Mouse (Mus musculus) left cerebral cortex, adult 8-10 months (tissue): ENCODE data around the gene Kctd19. TPM values are rescaled to one million over a fixed set of nuclear protein-coding genes. Genes with fewer than 3 reads are reported as not detected.

Experiments used
- DNase-seq, 2 experiments: peaks; one replicate each; pipeline ENCODE4 v3.0.0; 2022; ENCODE audit warnings: low spot score in 2 of 2
- total RNA-seq, 4 experiments: library from RNA; stranded (reverse); gene quantifications; 2 replicates each; pipeline ENCODE4 v1.2.4; 2022

The Kctd19 gene
- total RNA-seq, 4 experiments from 2014 or later: not detected

GRCm38 (mm10) chr8:105361751-105362702 is 51.3 kb downstream of the Kctd19 start:
- DNase-seq: no peak

DNA sequence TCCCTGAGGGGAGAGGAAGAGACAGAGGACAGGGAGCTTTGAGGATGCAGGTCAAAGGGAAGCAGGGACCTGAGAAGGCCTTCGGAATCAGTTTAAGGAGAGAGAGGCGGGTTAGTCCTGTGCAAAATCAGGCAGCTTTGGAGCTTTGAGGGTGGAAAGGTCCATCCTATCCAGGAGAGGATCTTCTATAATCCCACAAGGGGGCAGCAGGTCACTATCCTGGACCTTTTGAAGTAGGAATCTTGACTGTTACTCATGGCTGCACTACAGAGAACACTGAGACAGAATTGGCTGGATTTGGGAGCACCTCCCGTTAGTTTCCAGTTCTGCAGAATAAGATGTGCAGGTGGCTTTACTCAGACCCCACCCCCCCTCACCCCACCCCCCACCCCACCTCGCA is 53.7 kb downstream of the Kctd19 start:
- no peak for DNase-seq

DNA sequence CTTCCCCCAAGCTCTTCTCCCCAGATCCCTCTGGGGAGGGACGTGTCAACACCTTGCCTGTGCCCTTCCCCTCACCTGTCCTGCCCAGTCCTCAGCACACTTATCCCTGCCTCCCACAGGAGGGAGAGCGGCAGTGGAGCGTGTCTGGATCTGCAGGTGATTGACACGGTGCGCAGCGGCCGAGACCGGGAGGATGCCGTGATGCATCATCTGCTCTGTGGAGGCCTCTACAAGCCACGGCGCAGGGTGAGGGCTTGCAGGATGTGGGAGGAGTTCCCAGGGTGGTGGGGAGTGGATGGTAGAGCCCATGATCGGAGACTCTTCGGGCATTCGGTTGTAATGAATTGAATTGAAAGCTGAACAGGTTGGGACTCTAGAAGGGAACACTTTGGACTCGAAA is 54.1 kb downstream of the Kctd19 start:
- no peak for DNase-seq

- DNase-seq: no peak
Observed at GRCm38 (mm10) chr8:105356681-105357080, 56.6 kb downstream of the Kctd19 start.

DNA sequence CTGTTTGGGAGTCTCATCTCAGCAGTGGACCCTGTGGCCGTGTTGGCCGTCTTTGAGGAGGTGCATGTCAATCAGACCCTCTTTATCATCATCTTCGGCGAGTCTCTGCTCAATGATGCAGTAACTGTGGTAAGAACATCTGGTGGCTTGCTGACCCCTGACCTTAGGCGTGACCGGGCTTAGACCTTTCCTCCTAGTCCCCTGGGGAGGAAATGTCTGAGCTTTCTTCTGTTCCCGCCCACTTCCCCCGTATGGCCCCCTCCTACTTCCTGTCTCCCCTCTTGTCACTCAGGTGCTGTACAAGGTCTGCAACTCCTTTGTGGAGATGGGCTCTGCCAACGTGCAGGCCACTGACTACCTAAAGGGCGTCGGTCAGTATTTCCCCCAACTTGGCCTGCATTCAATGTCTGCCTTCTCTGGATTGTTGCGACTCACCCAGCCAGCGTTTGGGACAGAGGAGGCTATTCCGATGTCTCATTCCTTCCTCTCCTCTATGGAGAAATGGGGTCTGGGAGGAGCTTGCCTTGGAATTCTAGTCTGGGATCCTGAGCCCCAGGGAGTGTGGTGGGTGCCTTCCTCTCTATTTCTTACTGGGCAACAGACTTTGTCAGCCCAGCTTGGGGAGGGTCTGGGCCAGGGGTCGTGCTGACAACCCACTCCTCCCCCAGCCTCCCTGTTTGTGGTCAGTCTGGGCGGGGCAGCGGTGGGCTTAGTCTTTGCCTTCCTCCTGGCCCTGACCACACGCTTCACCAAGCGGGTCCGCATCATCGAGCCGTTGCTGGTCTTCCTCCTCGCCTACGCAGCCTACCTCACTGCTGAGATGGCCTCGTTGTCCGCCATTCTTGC is 57.9 kb downstream of the Kctd19 start:
- no peak for DNase-seq

GRCm38 (mm10) chr8:105354549-105354948 is 58.8 kb downstream of the Kctd19 start:
- DNase-seq: no peak

DNA sequence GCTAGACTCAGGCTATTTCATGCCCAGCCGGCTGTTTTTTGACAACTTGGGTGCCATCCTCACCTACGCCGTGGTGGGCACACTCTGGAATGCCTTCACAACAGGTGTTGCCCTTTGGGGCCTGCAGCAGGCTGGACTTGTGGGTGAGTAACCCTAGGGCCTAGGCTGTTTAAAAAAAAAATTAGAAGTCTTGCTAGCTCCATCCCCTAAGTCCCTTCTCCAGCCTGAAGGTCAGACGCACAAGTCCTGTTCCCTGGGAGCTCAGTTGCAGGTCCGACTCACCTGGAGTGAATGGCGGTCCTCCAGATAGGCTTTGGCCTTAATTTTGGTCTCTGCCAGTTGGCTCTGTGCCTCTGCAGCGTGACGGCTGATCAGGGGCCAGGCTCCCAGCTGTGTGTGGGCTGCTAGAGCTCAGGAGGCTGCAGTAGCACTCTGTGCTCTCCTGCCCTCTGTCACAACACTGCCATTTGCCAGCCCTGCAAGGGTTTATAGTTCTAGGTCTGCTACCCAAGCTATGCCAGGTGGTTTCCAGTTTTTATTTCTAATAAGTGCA is 59.6 kb downstream of the Kctd19 start:
- DNase-seq: no peak

- no peak for DNase-seq
Observed at GRCm38 (mm10) chr8:105350186-105350585, 63.1 kb downstream of the Kctd19 start.

GRCm38 (mm10) chr8:105349096-105349771 is 64.1 kb downstream of the Kctd19 start:
- no peak for DNase-seq

DNA sequence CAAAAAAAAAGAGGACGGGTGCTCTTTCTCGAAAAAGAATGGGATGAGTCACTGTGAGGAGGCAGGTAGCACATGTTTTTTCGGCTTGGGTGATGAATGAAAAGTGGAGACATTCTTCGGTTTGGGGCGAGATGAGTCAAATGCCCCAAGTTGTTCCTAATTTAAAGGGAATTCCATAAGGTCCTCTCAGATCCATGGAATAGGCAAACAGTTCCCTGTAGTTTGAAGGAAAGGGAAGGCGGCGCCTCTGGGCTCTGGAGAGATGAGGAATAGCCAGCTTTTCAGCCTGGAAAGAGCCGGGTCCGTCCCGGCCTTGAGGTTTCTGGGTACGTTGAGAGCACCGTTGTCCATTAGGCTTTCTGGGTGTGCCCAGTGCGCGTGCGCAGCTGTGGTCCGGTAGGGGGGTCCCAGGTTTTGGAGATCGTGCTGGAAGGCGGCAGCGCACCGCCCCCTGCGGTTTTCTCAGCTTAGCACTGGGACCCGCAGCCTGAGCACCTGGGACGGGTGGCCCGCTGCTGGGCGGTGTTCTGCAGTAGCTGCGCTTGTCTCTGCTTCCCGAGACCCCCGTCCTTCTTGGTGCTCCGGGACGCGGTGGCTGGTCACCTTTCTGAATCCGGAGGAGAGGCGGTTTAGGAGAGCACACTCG is 64.7 kb downstream of the Kctd19 start, which contains the start of gene Slc9a5:
Gene Slc9a5 (plus strand): TSS at position 394 of the 646 bp plus-strand sequence.
- DNase-seq: peak; percentile 47 to 50

GRCm38 (mm10) chr8:105347428-105348221 is 65.7 kb downstream of the Kctd19 start, which contains the start of gene Fhod1:
Gene Fhod1, minus strand, starts transcription at chr8:105347953.
- DNase-seq: peak; percentile 59 to 89

DNA sequence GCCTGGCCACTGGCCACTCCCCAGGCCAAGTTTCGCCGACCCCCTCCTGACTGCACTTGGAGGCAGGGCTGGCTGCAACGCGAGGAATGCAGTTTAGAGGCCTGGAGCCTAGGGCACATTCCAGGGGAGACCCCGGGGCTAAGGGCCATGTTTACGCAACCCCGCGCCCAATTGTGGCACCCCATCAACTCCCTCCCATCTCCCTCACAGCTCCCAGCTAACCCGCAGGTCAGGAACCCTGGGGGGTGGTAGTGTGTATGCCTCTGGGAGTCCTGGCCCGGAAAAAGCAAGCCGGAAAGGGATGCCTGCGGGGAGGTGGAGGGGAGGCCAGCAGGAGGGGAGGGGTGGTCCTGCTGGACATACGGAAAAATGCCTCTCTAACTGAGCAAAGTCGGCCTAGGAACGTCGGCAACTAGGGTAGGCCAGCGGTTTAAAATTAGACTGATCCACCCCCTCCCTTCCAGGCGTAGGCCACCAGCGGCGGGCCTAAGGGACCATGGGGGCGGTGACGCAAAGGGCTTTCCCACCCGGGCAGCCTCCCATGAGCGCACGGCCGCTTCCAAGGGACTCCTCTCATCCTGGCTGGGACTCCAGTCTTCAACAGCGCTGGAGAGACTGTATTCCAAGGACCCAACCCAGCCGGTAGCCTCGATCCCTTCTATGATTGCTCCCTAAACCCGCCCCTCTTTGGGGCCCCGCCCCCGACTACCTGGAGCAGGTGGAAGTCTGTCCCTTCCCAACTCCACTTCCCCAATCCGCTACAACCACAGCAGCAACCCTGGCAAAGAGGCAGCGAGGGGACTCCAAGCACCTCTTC is 66.5 kb downstream of the Kctd19 start:
- peak in 1 of 2 experiments; percentile 45 for DNase-seq

DNA sequence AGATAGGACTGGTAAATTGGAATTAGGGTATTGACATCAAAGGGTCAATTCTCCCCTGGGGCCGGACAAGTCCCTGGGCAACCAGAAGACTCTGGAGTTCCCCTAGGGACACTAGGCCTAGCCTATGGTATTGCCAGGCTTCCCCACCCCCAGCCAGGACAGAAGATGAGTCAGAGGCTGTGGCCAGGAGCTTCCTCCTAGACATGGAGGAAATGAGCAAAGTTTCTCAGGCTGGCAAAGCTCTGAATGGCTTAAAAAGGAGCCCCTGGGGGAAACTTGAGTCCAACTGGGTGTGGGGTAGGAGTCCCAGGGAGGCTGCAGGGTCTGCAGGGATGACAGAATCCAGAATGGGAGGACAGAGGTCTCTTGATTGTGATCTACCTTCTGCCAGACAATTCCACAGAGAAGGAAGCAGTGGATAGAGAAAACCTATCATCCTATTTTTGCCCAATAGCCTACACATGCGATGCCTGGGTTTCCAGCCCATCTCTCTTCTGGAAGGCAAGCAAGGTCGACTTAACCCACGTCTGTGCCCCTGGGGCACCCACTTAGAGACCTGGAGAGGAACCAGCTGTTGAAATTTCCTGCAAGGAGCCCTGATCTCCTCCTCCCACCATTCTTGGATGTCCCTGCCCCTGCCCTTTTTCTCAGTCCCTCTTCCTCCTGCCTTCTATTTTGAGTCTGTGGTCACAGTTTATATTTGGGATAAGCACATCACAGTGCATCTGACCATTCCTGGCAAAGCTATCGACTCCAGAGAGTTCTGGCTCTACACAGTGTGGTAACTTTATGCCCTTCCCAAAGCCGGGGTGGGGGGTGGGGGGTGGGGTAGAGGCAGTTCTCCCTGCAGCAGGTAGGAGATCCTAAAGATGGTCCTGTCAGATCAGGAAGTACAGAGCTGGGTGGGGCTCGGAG is 68.0 kb downstream of the Kctd19 start:
- DNase-seq: no peak

- DNase-seq: no peak
Observed at GRCm38 (mm10) chr8:105343791-105344574, 69.3 kb downstream of the Kctd19 start.

DNA sequence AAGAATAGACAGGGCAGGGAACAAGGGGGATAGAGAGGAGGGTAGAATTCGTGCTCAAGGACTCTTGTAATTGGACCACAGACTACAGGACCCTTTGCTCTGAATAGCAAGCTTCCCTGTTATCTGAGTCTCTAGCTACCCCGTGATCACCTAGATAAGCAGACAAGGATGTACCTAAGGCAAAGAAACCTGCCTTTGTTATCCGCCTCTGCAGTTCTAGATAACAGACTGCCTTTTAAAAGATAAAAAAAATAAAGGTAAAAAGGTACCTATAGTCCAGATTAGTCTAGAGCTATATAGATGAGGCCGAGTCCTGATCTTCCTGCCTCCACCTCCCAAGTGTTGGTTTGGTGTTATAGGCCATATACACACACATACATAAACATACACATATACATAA is 70.5 kb downstream of the Kctd19 start:
- DNase-seq: no peak

- DNase-seq: no peak
Observed at GRCm38 (mm10) chr8:105341399-105341798, 71.9 kb downstream of the Kctd19 start.
